Mouse (Mus musculus): ENCODE results near the gene Zan. TPM values are rescaled to one million over a fixed set of nuclear protein-coding genes. Genes with fewer than 3 reads are reported as not detected.

Zan gene
- polyA plus RNA-seq, 1 experiment = 0.20 TPM

DNA sequence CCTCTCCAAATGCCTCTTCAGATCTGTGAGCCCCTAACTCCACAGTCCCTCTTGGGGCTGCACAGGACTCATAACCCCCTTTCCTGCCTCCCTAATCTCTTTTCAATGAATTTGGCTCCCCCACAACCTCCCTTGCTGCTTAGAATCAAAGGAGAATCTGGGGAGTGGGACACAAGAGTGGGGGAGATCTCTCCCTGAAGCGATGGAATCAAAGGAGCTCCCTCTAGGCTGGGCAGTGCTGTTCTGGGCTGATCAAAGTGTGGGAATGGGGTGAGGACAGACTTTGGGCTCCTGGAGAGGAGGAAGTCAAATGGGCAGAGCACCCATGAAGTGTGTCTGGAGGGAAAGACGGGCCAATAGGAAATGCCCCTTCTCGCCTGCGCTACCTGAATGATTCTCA is 125.5 kb downstream of the Zan start:
- no peak for DNase-seq (ENCODE audit: low read depth)

DNA sequence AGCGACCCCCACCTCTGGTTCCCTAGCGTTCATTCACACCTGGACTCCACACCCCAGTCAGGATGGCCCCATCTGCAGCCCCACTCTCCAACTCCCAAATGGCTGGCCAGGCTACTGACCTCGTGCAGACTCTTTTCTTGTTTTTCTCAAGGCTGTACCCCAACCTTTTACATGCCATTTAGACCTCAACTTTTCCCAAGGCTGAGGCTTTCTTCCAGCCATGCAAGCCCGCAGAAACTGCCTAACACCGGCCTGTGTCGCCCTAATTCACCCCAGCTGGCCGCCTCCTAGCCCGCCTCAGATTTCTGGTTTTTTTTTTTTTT is 125.8 kb downstream of the Zan start:
- DNase-seq (ENCODE audit: low read depth) = no peak

DNA sequence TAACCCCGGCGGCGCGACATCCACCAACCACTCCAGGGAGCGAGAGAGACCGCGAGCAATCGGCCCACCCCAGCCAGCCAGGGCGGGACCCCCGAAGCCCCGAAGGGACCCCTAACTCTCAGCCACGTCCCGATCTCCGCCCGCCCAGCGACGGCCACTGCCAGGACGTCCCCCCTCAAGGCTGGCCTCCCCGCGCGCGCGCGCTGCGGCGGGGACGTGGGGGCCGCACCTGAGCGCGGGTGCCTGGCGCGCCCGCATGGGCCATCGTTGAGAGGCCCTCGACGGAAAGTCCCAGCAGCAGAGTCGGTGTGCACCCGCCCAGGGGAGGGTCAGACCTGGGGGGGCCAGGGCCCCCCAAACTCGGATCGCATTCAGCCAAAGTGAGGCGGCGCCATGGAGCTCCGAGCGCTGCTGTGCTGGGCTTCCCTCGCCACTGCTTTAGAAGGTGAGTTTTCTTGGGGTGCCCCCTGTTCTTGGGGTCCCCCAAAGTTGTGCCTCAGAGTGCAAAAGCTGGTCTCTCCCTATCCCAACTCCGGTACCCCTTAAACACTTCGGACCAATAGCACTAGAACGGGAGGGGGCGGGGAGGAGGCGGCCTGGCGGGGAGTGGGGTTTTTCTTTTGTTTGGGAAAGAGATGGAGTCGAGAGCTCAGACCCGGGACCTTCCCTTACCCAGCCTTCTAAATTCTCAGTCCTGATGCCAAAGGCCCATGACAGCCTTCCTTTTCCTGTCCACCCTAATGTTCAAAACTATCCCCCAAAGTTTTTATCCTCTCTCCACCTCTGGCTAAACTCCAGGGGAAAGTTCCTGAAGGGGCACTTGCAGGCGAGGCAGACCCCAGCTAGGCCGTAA is 126.4 kb downstream of the Zan start:
- DNase-seq (ENCODE audit: low read depth) = no peak

DNA sequence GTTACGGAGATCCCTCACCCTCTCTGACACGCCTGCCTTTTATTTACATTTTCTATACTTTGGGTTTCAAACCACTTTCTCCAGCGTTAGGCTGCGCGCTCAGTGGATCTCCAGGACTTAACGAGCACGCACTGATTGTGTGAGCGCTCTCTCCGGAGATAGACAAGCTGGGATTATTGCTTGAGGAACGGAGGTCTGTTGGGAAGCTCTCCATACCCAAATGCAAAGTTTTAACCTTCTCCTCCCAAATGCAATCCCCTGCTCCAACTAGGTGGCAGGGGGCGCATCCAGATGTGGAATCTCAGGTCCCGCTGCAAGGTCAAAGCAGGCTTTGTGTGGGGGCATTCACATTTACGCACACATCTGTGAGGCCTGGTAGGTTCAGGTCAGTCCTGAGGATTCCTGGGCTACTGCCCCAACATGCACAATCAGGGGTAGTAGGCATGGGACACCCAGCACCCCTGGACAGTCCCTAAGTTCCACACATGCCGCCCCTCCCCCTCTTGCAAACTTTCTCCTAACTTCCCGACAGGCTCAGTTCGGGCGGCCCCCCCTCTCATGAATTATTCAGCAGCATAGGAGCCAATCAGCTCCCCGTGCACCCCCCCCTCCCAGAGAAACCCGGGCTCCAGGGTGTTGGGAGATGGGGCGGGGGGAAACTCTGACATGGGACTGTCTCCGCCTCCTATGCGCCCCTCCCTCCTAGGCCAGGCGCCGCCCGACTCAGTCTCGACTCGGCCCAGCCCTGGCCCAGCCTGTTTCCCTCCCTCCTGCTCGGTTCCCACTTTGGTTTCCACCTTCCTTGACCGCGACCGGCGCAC is 127.3 kb downstream of the Zan start, which contains the start of gene Ephb4:
Ephb4 (plus strand) TSS at position 726 of the 821 bp plus-strand sequence.
- peak; percentile 37 for DNase-seq (ENCODE audit: low read depth)

DNA sequence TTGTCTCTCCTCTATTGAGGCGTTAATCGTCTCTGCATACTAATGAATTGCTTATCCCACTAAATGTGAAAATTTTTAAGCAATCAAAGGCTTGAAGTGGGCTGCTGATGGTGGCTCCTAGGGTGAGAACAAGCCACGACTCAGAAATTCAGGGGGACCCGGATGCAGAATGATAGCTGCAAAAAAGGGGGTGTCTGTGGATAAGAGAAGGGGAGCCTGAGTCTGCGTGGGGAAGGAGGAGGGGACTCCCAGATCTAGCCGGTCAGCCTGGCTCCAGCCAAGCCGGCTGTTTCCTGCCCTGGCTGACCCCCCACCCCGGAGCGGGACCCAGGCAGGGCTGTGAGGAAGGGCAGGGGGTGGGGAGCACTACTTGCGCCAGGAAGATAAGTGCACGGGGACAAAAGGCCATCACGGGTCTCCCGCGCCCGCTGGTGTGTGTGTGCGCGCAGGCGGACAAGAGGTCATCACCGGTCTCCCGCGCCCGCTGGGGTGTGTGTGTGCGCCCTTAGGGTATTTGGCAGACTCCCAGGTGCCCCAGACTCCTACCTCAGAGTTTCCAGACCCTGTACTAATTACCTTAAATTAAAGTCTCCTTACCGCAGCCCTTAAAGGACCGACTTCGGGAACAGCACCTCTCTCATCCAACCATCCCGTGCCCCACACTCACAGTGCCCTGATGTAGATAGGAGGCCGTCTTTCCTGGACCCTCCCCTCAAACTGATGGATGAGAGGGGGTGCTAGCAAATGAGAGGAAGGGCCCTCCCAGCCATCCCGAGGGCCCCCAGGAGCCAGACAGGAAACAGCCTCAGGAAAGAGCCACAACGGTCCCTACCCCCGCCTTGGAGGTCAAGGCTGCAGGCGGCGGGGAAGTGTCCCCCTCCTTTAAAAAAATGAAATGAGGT is 128.1 kb downstream of the Zan start:
- DNase-seq (ENCODE audit: low read depth) = no peak

DNA sequence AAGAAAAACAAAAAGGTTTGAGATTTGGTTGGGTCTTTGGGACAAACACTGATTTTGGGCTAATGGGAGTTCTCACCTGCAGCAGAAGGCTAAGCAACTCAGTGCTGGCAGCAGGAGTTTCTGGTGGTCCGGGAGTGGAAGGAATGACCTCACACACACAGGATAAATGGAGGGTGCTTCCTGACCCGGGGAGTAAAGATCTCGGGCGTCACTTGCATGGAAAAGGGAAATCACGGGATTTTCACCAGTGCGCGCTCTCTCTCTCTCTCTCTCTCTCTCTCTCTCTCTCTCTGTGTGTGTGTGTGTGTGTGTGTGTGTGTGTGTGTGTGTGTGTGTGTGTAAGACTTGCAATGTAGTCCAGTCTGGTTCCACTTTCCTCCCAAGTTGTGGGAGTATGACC is 129.0 kb downstream of the Zan start:
- no peak for DNase-seq (ENCODE audit: low read depth)

DNA sequence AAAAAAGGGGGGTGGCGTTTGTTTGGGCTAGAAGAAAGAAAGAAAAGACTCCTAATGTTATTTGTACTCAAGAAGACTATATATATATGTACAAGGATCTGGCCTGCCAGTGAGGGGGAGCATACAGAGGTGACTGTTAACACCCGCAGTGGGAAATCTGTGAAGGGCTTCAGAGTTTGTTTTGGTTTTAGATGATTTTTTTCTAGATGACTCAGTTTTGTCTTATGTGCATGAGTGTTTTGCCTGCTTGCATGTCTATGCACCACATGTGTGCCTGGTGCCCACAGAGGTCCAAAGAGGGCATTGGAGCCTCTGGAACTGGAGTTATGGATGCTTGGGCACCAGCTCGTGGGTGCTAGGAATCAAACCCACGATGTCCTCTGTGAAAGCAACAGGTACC is 129.9 kb downstream of the Zan start:
- DNase-seq (ENCODE audit: low read depth) = no peak

DNA sequence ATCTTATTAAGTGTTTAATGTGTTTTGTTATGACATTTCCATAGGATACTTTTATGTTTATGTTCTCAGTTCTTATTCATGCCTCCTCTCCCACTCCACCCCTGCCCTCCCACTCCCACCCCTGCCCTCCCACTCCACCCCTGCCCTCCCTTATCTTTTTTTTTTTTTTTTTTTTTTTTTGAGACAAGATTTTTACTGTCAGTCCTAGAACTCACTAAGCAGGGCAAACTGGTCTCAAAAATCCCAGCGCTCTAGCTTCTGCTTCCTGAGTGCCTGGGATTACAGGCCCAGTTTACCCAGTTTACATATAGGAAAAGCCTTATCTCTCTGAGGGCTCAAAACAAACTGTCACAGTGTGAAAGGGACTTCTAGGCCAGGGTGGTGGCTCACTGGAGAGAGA is 130.5 kb downstream of the Zan start:
- DNase-seq (ENCODE audit: low read depth) = no peak

DNA sequence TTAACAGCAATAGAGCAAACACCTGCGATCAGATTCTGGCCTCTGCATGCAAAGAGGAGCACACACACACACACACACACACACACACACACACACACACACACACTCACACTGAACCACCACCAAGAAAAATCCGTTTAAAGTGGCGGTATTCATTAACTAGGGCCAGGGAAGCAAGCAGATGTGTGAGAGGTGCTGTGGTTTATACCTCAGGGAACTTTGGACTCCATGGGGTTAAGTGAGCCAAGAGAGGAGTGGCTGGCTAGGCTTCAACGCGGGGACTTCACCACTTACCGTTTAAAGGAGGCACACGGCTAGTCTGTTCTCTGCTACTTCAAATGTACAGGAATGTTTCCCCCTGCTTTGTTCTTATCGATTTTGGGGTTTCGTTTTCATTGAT is 131.0 kb downstream of the Zan start:
- no peak for DNase-seq (ENCODE audit: low read depth)

DNA sequence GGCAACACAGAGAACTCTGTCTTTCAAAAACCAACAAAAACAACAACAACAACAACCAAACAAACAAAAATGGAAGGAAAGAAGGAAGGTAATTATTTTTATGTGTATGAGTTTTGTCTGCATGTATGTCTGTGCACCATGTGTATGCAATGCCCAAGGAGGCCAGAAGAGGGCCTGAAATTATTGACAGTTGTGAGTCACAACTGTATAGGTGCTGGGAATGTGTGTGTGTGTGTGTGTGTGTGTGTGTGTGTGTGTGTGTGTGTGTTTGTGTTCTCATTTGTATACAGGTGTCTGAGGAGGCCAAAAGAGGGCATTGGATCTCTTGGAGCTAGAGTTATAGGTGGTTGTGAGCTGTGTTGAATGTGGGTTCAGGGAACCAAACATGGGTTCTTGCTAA is 133.0 kb downstream of the Zan start:
- DNase-seq (ENCODE audit: low read depth) = no peak

DNA sequence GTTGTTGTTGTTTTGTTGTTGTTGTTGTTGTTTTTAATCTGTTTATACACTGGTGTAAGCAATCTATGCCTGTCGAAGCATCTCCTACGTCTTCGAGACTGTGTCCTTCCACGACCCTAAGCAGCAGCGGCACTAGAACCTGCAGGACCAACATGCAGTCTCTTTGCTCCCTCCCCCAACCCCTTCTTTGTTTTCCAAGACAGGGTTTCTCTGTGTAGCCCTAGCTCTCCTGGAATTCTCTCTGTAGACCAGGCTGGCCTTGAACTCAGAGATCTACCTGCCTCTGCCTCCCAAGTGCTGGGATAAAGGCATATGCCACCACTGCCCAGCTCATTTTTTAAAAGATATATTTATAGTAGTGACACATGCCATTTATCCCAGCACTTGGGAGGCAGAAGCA is 133.5 kb downstream of the Zan start:
- no peak for DNase-seq (ENCODE audit: low read depth)

DNA sequence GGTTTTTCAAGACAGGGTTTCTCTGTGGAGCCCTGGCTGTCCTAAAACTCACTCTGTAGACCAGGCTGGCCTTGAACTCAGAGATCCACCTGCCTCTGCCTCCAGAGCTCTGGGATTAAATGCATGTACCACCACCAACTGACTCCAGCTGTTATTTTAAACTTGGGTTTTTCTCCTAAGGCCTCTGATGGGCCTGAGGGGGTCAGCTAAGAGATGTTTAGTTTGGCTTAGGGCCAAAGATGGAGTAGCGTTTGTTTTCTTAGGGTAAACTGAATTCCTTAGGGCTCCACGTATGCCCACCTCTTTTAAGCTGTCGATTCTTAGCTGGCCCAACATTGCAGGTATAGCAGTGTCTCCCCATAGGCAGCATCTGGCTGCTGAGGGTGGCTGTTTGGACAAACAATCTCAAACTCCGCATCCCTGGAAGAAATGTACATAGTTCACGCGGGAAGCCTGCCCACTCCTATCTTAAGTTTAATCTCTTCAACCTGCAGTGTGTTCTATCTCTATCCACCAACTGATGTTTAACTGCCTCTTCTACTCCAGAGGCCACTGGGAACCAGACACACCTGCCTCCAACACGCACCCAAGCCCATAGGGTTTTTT is 134.4 kb downstream of the Zan start:
- no peak for DNase-seq (ENCODE audit: low read depth)

DNA sequence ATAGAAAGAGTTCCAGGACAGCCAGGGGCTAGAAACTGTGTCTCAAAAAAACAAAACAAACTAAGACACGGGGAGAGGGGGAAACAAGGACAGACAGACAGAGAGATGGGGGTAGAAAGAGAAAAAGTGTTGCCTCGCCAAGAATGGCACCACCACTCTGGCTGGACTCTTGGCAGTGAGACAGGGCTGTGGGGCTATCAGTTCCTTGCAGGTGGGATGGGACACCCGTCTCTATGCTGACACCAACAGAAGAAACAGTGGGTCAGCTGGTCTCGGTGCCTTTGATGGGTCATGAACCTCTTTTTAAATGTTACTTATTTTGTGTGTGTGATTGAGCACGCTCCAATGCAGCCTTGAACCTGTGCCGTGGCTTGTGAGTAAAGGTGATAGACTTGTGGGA is 136.6 kb downstream of the Zan start:
- DNase-seq (ENCODE audit: low read depth) = no peak

DNA sequence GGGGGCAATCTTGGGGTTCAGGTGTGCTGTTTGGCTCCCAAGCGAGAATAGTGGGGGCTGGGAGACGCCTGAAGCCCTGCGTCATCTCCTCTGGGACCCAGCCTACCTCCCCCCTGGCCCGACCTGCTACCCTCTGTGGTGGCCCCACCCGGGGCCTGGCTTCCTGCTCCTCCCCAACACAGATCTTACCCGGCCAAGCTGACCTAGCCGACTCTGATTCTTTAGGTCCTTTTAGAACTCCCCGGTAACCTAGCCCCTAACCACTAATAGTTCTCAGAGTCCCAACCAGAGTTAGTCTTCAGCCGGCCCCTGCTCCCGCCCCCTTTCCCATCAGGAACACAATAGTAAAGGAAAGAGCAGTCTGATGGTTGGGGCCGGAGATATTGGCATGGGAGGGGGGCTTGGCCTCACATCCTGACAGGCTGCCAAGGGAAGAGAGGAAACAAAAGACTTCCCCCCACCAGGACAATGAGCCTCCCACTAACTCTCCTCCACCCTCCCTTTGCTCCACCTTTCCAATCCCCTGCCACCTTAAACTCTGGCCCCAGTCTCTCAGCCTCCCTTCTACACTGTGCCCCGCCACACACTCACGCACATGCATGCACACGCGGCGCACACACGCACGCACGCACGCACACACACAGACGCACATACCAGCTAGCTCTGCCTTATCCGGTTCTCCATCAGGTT is 137.4 kb downstream of the Zan start:
- DNase-seq (ENCODE audit: low read depth) = no peak

DNA sequence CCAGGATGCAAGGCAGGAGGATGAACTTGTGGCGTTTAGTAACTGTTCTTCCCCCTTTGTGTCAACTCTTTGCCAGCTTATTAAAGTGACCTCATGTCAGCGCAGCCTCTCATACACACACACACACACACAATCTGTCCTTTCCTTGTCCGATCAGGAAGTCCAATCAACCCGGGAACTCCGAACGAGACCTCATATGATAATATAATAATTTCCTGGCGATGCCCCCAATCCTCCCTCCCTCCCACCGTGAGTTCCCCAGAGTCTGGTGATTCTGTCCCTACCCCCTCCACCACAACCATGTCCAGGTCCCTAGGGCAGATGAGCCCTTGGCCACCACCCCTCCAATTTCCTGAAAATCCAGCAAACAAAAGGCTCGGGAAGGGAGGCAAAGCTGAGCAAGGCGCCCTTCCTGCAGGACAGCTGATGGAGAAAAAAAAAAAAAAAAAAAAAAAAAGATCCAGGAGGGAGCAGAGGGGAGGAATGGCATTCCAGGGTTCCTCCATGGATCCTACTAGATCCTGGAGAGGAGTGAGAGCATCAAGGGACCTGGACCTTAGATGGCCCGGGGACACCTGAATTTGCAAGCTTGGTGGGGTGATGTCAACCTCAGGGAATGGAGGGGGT is 138.1 kb downstream of the Zan start:
- DNase-seq (ENCODE audit: low read depth) = no peak

DNA sequence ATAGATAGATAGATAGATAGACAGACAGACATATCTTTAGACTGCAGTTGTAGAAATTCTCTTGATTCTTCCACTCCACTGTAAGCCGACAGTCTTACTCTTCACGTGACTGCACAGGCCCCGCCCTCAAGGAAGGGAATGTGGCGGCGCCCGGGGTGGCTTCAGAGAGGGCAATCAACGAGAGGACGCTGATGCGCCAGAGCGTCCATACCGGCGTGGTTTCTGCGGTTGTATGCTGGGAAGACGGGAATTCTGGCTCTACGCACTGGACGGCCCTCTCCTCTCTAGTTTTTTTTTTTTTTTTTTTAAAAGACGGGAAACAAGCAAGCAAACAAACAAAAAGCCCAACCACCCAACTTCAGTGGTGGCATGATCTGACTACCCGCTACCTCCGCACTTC is 138.6 kb downstream of the Zan start:
- no peak for DNase-seq (ENCODE audit: low read depth)

DNA sequence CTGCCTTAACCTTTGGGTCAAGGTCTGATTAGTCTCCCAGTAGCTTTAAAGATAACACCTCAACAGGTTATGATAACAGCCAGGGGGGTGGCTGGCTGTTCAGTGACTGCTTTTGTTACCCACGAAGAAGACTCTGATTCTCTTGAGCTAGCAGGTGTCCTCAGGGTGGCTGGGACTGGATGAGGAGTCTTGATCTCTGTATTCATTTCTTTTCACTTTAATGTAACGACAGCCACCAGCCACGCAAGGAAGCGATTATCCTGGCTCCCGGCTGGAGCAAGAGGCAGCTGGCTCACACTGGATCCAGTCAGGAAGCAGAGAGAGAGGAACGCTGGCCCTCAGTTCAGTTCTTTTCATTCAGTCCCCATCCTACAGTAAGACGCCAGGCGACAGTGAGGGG is 139.7 kb downstream of the Zan start:
- no peak for DNase-seq (ENCODE audit: low read depth)

DNA sequence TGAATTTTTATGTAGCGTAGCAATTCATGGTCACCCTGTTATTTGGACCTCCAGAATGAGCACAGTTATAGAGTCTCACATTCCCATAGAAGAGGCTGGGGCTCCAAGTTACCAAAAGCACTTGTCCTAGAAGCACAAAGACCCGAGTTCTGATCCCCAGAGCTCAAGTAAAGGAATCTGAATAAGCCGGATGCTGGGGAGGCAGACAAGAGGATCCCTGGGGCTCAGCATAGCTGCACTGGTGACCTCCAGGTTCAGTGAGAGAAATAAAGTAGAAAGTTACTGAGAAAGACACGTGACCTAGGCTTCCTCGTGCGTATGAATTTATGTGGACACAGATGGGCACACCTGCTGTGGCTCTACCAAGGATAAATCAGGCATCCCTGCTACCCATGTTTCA is 141.8 kb downstream of the Zan start:
- no peak for DNase-seq (ENCODE audit: low read depth)

DNA sequence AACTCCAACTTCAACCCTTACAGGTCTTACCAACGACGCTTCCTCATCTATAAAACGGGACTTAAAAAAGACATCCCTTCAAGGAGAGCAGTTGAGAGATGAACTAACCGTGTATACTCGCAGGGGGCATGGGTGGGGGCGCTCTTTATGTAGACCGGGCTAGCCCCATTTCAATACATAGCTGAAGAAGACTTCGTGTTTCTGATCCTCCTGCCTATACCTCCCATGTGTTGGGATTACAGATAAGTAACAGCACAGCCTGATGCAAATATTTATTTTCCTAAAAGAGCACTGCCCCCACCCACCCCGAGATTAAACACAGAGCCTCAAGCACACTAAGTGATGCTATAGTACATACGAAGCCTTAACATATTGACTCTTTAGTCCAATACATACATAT is 142.5 kb downstream of the Zan start:
- DNase-seq (ENCODE audit: low read depth) = no peak

DNA sequence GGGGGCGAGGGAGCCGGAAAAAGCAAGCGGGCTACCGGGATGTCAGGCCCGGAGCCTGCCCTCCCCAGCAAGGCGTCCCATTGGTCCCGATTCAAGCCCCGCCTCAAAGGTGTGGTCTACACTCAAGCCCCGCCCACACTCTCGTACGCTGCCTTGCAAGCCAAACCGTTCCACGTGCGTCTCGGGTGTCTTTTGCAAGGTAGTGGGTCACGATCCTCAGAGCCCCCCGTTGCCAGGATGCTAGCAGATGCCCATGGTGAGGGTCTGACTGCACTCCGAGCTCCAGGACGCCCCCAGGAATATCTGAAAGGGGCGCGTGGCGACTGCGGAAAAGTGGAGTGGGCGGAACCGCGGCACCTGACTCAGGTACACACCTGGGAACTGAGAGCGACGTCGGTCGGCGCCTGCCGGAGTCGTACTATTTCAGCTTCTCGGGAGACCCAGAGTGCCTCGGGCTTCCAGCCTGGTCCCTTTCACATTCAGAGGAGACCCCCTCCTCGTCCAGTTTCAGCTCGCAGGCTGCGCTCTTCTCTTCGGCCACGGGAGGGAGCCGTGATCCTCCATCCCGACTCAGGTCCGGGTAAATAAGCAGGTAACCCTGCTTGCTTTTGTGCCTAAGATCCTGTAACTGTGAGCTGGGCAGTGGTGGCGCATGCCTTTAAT is 143.2 kb downstream of the Zan start, which contains the start of gene Slc12a9:
Slc12a9 (minus strand) TSS at position 86 of the 663 bp plus-strand sequence.
- DNase-seq (ENCODE audit: low read depth) = no peak

Data from gonadal fat pad, adult 2 months (tissue).